Mouse (Mus musculus) heart, adult 2 months (tissue): ENCODE results near the gene Cflar.

Source experiments
- CTCF ChIP-seq: fragments of 200-600 bp; IDR thresholded peaks from 2 replicates; pipeline ENCODE4 v1.8.1; 2022; ENCODE audit warnings: antibody characterized with exemption, mild to moderate bottlenecking, moderate library complexity
- EP300 ChIP-seq: fragments of 200-500 bp; IDR thresholded peaks from 2 replicates; pipeline ENCODE4 v1.6.1; 2011; ENCODE audit warnings: low read depth, low read length, control low read depth; ENCODE audit not compliant: insufficient read depth
- POLR2A ChIP-seq: fragments of 200-500 bp; IDR thresholded peaks from 2 replicates; pipeline ENCODE4 v1.6.1; 2011; ENCODE audit warnings: mild to moderate bottlenecking, low read depth, low read length, control low read depth; ENCODE audit not compliant: insufficient read depth

- TF ChIP-seq POLR2A (no peak), CTCF (no peak), EP300 (no peak)
Measured at GRCm38 (mm10) chr1:58693696-58694095, 17.6 kb upstream of the Cflar start.
